Mouse (Mus musculus): Measurements from ENCODE around the gene Msh6. TPM values are rescaled to one million over a fixed set of nuclear protein-coding genes. Genes with fewer than 3 reads are reported as not detected.

Msh6 gene
- 6.1 and 7.6 TPM in 2 replicates for polyA plus RNA-seq (2021; fragmentation: Nextera tagmentation)
- long read RNA-seq, experiment 1, full-length matches to known transcripts, result 10 of 26 reads
- long read RNA-seq, experiment 1, partial matches to known transcripts, result 13 of 26 reads
- long read RNA-seq, experiment 1, other reads (novel, unspliced or antisense), result 3 of 26 reads
- long read RNA-seq, experiment 2, full-length matches to known transcripts, result 73 of 86 reads
- long read RNA-seq, experiment 2, partial matches to known transcripts, result 12 of 86 reads
- long read RNA-seq, experiment 2, other reads (novel, unspliced or antisense), result 1 of 86 reads

DNA sequence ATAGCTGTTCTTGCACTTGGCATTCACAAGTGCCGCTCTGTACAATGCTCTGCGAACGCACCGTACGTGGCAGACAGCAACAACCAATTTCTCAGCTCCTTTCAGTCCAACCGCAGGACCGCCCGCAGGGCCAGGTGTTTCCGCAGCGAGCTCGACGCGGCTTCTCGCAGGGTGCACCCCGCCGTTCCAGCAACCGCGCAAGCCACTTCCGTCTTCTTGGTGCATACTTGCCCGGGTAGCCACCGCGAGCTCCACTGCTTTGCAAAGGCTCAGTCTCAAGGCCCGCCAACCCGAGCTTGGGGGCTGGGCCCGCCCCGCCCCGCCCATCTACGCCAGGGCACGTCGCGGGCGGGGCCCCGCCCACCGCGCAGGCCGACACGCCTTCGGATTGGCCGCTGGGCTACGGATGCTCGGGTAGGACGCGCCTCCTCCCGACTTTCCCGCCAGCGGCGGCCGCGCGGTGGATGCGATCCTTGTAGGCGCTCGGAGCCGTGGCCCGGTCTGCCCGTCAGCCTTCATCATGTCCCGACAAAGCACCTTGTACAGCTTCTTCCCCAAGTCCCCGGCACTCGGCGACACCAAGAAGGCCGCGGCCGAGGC is at the start of gene Msh6:
Gene Msh6 (plus strand): TSS at position 434 of the 600 bp plus-strand sequence.

Other genes with a start within 250 kb of the Msh6 start
- 5.4 and 8.0 TPM in 2 replicates for gene Kcnk12, start 177.1 kb upstream of the Msh6 start, polyA plus RNA-seq (2021; fragmentation: Nextera tagmentation)
- not detected in 2 replicates for gene Rpl36-ps4, start 54.1 kb upstream of the Msh6 start, polyA plus RNA-seq (2021; fragmentation: Nextera tagmentation)
- gene Fbxo11, start 90.2 kb downstream of the Msh6 start, polyA plus RNA-seq (2021; fragmentation: Nextera tagmentation), result 17.7 and 21.5 TPM in 2 replicates